Mouse (Mus musculus) heart, embryonic 13.5 days (tissue): Measurements from ENCODE around the gene 4930595D18Rik. TPM values are rescaled to one million over a fixed set of nuclear protein-coding genes. Genes with fewer than 3 reads are reported as not detected.

Experiments used
- polyA plus RNA-seq: library from polyadenylated mRNA; unstranded; fragments of >200 nt; fragmentation: Nextera tagmentation; extraction: Ambion mirVana; gene quantifications from 2 replicates; pipeline ENCODE4 v1.2.1, GENCODE M21; 2015

The 4930595D18Rik gene
- polyA plus RNA-seq, 1 experiment from 2014 or later = not detected

Other genes starting within 250 kb of the 4930595D18Rik start
- gene Ankrd9, start 205.5 kb downstream of the 4930595D18Rik start, polyA plus RNA-seq = 13.5 and 13.7 TPM in 2 replicates
- gene Rcor1, start 145.1 kb downstream of the 4930595D18Rik start, polyA plus RNA-seq = 5.4 and 6.7 TPM in 2 replicates
- gene Traf3, start 18.1 kb downstream of the 4930595D18Rik start, polyA plus RNA-seq = 6.0 TPM in 2 replicates
- 2.9 and 3.4 TPM in 2 replicates for gene Amn, start 86.6 kb upstream of the 4930595D18Rik start, polyA plus RNA-seq
- gene Cdc42bpb, start 193.2 kb upstream of the 4930595D18Rik start, polyA plus RNA-seq = 22.8 and 26.2 TPM in 2 replicates
- gene Lbhd2, start 222.3 kb upstream of the 4930595D18Rik start, polyA plus RNA-seq = 0.53 and 0.55 TPM in 2 replicates
- 10.2 and 10.8 TPM in 2 replicates for gene Exoc3l4, start 232.5 kb upstream of the 4930595D18Rik start, polyA plus RNA-seq